Mouse (Mus musculus) MEL (cell line): ENCODE measurements around the gene Gm45213. TPM values are rescaled to one million over a fixed set of nuclear protein-coding genes. Genes with fewer than 3 reads are reported as not detected.

Source experiments
- polyA plus RNA-seq, 2 experiments: library from polyadenylated mRNA; stranded (reverse) in 1 of 2; unstranded in 1 of 2; fragments of >175 nt in 1 of 2; fragments of >200 nt in 1 of 2; gene quantifications; 2 replicates each; pipeline versions ENCODE4 v1.2.1 to v1.2.4; 2012; ENCODE audit warnings: low replicate concordance in 2 of 2, low read depth in 1 of 2; ENCODE audit not compliant: insufficient read length in 2 of 2, insufficient read depth in 1 of 2, missing spikeins in 1 of 2
- total RNA-seq: library from RNA; depleted of rRNA; stranded (reverse); fragments of 300-350 nt; gene quantifications from 2 replicates; pipeline ENCODE4 v1.2.3, GENCODE M21; 2012; rRNA removed

The Gm45213 gene
- total and polyA plus RNA-seq, 3 experiments, result not detected

Other genes starting within 250 kb of the Gm45213 start
- gene Pcsk6, start 181.9 kb upstream of the Gm45213 start, total RNA-seq, result not detected in 2 replicates
- gene Pcsk6, start 181.9 kb upstream of the Gm45213 start, polyA plus RNA-seq, result under 1 TPM in 1 of 2 experiments, not detected in 1; 0.01 TPM
- gene Snrpa1, start 15.4 kb downstream of the Gm45213 start, total RNA-seq, result 188 and 227 TPM in 2 replicates
- 100 to 1,000 TPM; 260 to 318 TPM for gene Snrpa1, start 15.4 kb downstream of the Gm45213 start, polyA plus RNA-seq
- 91.8 and 103 TPM in 2 replicates for gene Selenos, start 36.0 kb downstream of the Gm45213 start, total RNA-seq
- gene Selenos, start 36.0 kb downstream of the Gm45213 start, polyA plus RNA-seq, result 10 to 100 TPM in 1 of 2 experiments, not detected in 1; 79.9 TPM
- 10.2 and 10.3 TPM in 2 replicates for gene Chsy1, start 65.9 kb downstream of the Gm45213 start, total RNA-seq
- 1 to 10 TPM in 1 of 2 experiments, not detected in 1; 8.5 TPM for gene Chsy1, start 65.9 kb downstream of the Gm45213 start, polyA plus RNA-seq